Mouse (Mus musculus) lung, adult 2 months (tissue): ENCODE results near the gene Emilin2.

Experiments
- CTCF ChIP-seq: fragments of 200-500 bp; IDR thresholded peaks from 2 replicates; pipeline ENCODE4 v1.5.1; 2011; ENCODE audit warnings: mild to moderate bottlenecking, low read length, control low read depth; ENCODE audit not compliant: insufficient read depth
- POLR2A ChIP-seq: fragments of 200-500 bp; IDR thresholded peaks from 2 replicates; pipeline ENCODE4 v1.6.1; 2011; ENCODE audit warnings: low read depth, mild to moderate bottlenecking, control low read depth, low read length, borderline replicate concordance; ENCODE audit errors: extremely low read depth

GRCm38 (mm10) chr17:71294570-71294969 is 17.2 kb downstream of the Emilin2 start:
- TF ChIP-seq CTCF (no peak), POLR2A (no peak)
